Mouse (Mus musculus) thymus, postnatal 10 days (tissue): ENCODE measurements around the gene Tbce.

Experiments used
- DNase-seq, 2 experiments: peaks; one replicate each; pipeline ENCODE4 v3.0.0; 2021; ENCODE audit warnings: low spot score in 2 of 2

The Tbce gene

DNA sequence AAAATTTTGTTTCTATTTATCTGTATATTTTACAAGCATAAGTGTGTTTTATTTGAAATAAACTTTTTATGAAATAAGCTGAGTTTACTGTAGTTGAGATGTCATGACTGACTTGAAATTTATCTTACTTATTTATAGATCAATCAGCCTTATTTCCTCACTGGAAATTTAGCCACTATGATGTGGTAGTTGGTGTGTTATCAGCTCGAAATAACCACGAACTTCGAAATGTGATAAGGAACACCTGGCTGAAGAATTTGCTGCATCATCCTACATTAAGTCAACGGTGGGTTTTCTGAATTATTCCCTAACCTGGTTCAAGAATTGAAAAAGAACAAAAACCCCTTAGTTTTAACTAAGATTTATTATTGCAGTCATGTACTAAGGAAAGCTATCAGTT lies 73.3 kb downstream of the Tbce start:
- DNase-seq: no peak

DNA sequence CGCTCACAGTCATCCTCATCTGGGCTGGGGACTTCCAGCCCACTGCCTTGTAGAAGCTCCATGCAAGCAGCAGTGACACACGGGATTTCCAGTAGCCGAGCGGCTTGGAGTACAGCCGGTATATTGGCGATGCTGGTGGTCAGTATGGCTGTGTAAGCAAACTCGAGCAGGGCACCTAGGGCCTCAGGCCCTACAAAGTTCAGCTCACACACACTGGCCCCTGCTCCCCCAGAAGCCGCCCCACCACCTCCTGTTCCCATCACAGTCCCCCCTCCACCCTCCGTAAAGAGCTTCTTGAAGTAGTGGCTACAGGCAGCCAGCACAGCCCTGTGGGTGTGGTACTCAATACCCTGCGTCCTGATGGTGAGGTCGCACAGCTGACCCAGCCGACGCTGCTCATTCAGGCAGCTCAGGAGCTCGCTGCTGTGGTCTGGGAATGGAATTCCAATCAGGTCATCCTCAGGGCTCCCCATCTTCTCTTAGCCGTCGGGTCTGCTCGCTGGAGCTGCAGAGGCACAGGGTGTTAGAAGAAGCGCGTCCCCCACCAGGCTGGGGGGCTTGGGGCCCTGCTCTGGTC lies 74.0 kb downstream of the Tbce start:
- no peak for DNase-seq

DNA sequence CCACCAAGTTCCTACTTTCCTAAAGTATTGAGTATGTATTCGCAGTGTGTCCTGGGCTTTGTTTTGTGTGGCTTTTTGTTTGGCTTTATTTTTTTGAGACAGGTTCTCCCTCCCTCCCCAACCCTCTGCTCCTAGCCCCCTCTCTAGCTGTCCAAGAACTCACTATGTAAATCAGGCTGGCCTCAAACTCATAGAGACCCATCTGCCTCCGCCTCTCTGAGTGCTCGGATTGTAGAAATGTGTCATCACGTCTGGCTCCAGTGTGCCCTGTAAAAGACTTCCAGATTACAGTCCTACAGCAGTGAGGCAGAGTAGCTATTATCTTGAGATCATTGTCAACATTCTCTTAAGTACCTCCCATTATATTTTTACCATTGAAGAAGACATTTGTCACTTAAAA lies 78.4 kb downstream of the Tbce start:
- DNase-seq: peak in 1 of 2 experiments; percentile 1

- peak in 1 of 2 experiments; percentile 0 for DNase-seq
Measured at GRCm38 (mm10) chr13:13960211-13960610, 79.2 kb downstream of the Tbce start.

DNA sequence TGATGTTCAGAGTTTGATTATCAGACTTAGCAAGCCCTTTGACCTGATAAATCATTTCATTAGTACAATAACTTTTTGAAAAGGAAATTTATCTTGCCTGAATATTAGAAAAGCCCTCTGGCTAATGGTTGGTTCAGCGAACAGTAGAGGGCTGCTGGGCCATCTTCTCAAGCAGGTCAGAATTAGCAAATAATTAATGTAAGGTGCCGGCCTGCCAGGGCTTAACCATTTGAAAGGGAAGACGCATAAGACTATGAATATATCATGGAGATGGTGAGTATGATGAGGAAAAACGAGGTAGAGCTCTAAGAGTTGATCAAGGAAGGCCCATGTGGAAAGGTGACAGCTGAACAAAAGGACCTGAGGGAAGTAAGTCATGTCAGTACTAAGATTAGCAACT lies 82.8 kb downstream of the Tbce start:
- DNase-seq: no peak

DNA sequence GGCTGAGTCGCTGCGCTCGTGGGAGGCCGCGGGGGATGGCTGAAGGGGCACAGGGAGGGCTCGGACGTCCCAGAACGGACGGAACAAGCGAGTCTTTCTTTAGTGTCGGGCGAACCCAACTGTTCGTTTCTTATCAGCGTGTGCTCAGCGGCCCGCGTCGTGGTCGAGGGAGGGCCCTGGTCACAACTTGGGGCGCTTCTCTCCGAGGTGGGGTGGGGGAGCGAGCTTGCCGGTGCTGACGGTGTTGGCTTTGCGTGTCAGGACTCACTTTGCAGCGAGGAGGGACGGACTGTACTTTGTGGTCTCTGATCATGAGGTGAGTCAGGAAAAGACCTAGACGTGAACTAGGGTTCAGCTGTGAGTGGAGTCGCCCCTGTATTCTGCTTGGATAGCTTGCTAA lies 84.5 kb downstream of the Tbce start:
- peak in 1 of 2 experiments; percentile 43 for DNase-seq

GRCm38 (mm10) chr13:13953874-13954832 lies 85.3 kb downstream of the Tbce start, which contains the start of gene B3galnt2:
TSS of gene B3galnt2 (plus strand) at chr13:13954469.
- peak; percentile 95 to 96 for DNase-seq
